Mouse (Mus musculus) forebrain, embryonic 11.5 days (tissue): ENCODE results near the gene Cdh6. TPM values are rescaled to one million over a fixed set of nuclear protein-coding genes. Genes with fewer than 3 reads are reported as not detected.

ENCODE experiments used
- ATAC-seq: fragments of 200-750 bp; cut with Nextera tagmentation; replicated peaks from 2 replicates; pipeline ENCODE4 v1.8.0; 2017; ENCODE audit warnings: moderate TSS enrichment; ENCODE audit not compliant: low FRiP score
- DNase-seq: peaks from one replicate; pipeline ENCODE4 v3.0.0-alpha.2; 2017; ENCODE audit warnings: low spot score
- H3K27ac ChIP-seq: fragments of 300-500 bp; sonication (generic); 2 replicates; pipeline ENCODE4 v1.5.1; 2014; ENCODE audit warnings: low read depth, low read length
- H3K27me3 ChIP-seq: fragments of 300-500 bp; sonication (generic); 2 replicates; pipeline ENCODE4 v1.6.1; 2014; ENCODE audit warnings: mild to moderate bottlenecking, low read length, mixed read lengths; ENCODE audit not compliant: control insufficient read depth, insufficient read depth
- H3K36me3 ChIP-seq: fragments of 300-500 bp; sonication (generic); 2 replicates; pipeline ENCODE4 v1.6.1; 2014; ENCODE audit warnings: mild to moderate bottlenecking, low read length, moderate library complexity, mixed read lengths; ENCODE audit not compliant: control insufficient read depth, insufficient read depth
- H3K4me1 ChIP-seq: fragments of 300-500 bp; sonication (generic); replicated peaks from 2 replicates; pipeline ENCODE4 v1.6.1; 2014; ENCODE audit warnings: low read length, mixed read lengths; ENCODE audit not compliant: control insufficient read depth, insufficient read depth
- H3K4me2 ChIP-seq: fragments of 300-500 bp; sonication (generic); 2 replicates; pipeline ENCODE4 v1.6.1; 2014; ENCODE audit warnings: low read depth, mild to moderate bottlenecking, low read length, moderate library complexity, mixed read lengths; ENCODE audit not compliant: severe bottlenecking
- H3K4me3 ChIP-seq: fragments of 300-500 bp; sonication (generic); 2 replicates; pipeline ENCODE4 v1.5.1; 2014; ENCODE audit warnings: low read depth, low read length
- H3K9ac ChIP-seq: fragments of 300-500 bp; sonication (generic); 2 replicates; pipeline ENCODE4 v1.6.1; 2014; ENCODE audit warnings: low read length
- H3K9me3 ChIP-seq: fragments of 300-500 bp; sonication (generic); 2 replicates; pipeline ENCODE4 v1.6.1; 2016; ENCODE audit warnings: low read length, mixed read lengths; ENCODE audit not compliant: control insufficient read depth
- WGBS: fragments of 180-500 bp; shearing (Covaris S2); extraction: QIAGEN DNeasy Blood & Tissue Kit; methylation state at CpG from one replicate; pipeline ENCODE4 v1.1.7; 2014; 5-methylcytosine and 5-hydroxymethylcytosine counted together
- polyA plus RNA-seq: library from polyadenylated mRNA; unstranded; fragments of >200 nt; fragmentation: Nextera tagmentation; extraction: Ambion mirVana; gene quantifications from 2 replicates; pipeline ENCODE4 v1.2.1, GENCODE M21; 2014

Gene Cdh6
- polyA plus RNA-seq, 1 experiment from 2014 or later, result 14.7 TPM

DNA sequence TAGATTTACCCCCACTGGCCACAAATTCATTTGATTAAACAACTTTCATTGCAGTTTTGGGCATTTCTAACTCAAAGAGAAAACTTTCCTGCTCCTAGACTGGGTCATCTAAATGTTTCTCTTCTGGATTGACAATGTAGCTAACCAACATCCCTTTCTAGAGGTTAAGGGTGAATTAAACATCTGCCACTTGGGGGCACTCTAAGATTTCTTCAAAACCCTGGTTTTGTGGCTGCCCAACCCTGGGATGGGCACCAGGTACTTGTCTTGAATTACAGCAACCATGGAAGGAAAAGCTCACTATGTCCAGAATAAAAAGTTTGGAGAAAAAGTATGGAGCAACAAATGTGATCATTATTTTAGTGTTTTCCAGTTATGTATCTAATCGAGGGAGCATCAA, 39.4 kb downstream of the Cdh6 start:
- H3K4me2 ChIP-seq, result no peak overlapping the region
- no peak overlapping the region for H3K9ac ChIP-seq
- 89% methylated on average over 1 of the region's 1 CpGs for WGBS
- H3K36me3 ChIP-seq, result no peaks in the 10 kb centered on the region
- no peak overlapping the region for H3K27ac ChIP-seq
- no peak for ATAC-seq
- H3K4me1 ChIP-seq, result no peaks in the 10 kb centered on the region
- H3K9me3 ChIP-seq, result 0 out of 2 replicates have a peak, but pooled peaks cover 3% of the 10 kb centered on the region
- no peaks in the 10 kb centered on the region for H3K27me3 ChIP-seq
- no peak for DNase-seq
- no peak overlapping the region for H3K4me3 ChIP-seq

- H3K4me2 ChIP-seq, result no peak overlapping the region
- no peak overlapping the region for H3K9ac ChIP-seq
- H3K4me1 ChIP-seq, result no peaks in the 10 kb centered on the region
- DNase-seq (no peak), ATAC-seq (no peak)
- H3K9me3 ChIP-seq, result 0 out of 2 replicates have a peak, but pooled peaks cover 3% of the 10 kb centered on the region
- WGBS, result 94% methylated on average over 8 of the region's 8 CpGs
- no peak overlapping the region for H3K27ac ChIP-seq
- H3K4me3 ChIP-seq, result no peak overlapping the region
- H3K36me3 ChIP-seq, result no peaks in the 10 kb centered on the region
- no peaks in the 10 kb centered on the region for H3K27me3 ChIP-seq
Observed at GRCm38 (mm10) chr15:13133370-13133769, 40.1 kb downstream of the Cdh6 start.

GRCm38 (mm10) chr15:13132493-13132892, 41.0 kb downstream of the Cdh6 start:
- no peak overlapping the region for H3K4me2 ChIP-seq
- H3K4me1 ChIP-seq, result no peaks in the 10 kb centered on the region
- no peak overlapping the region for H3K4me3 ChIP-seq
- no peaks in the 10 kb centered on the region for H3K36me3 ChIP-seq
- 92% methylated on average over 3 of the region's 3 CpGs for WGBS
- no peak overlapping the region for H3K9ac ChIP-seq
- no peaks in the 10 kb centered on the region for H3K27me3 ChIP-seq
- DNase-seq, result no peak
- ATAC-seq, result no peak
- no peak overlapping the region for H3K27ac ChIP-seq
- H3K9me3 ChIP-seq, result 0 out of 2 replicates have a peak, but pooled peaks cover 3% of the 10 kb centered on the region

DNA sequence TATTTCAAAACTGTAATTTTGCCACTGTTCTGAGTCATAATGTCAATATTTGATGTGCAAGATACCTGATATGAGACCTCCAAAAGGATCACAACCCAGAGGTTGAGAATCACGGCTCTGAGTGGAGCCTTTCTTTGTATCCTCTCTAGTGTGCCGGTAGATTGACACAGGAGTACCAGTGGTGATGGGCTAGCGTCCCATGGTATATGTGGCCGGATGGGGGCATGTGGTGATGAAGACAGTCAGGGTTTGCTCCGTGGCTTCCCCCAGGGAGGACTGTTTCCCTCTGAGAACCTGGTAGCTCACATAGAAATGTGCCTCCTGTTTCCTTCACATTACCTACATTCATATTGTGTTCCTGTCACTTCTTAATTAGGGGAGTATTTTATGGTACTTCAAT, 43.2 kb downstream of the Cdh6 start:
- Histone ChIP-seq H3K27ac (no peak overlapping the region), H3K27me3 (no peaks in the 10 kb centered on the region), H3K9ac (no peak overlapping the region), H3K9me3 (0 out of 2 replicates have a peak, but pooled peaks cover 3% of the 10 kb centered on the region), H3K36me3 (no peaks in the 10 kb centered on the region), H3K4me1 (no peaks in the 10 kb centered on the region), H3K4me3 (no peak overlapping the region), H3K4me2 (no peak overlapping the region)
- no peak for DNase-seq
- ATAC-seq, result peak; percentile 60
- WGBS, result 65% methylated on average over 5 of the region's 5 CpGs

DNA sequence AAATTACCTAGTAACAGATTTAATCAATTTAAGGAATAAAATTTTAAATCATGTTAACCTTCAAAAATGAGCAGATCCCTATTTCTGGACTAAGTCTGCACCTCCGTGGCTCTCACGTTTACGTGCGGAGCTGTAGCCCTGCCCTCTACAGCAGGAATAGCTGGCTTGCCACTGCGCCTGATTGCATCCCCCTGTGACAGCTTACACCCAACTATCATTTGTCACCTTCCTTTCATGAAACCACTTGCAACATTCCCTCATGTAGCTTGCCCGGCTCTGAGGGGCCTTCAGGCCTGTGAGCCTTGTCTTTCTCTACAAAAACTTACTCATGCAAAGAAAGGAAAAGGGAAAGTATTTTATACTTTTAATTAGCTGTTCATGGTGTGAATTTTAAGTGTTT, 73.1 kb downstream of the Cdh6 start:
- H3K4me3 ChIP-seq, result no peak overlapping the region
- peak; percentile 57 for ATAC-seq
- no peaks in the 10 kb centered on the region for H3K36me3 ChIP-seq
- WGBS, result 68% methylated on average over 6 of the region's 6 CpGs
- no peaks in the 10 kb centered on the region for H3K4me1 ChIP-seq
- no peak overlapping the region for H3K9ac ChIP-seq
- H3K9me3 ChIP-seq, result no peaks in the 10 kb centered on the region
- H3K4me2 ChIP-seq, result no peak overlapping the region
- no peaks in the 10 kb centered on the region for H3K27me3 ChIP-seq
- H3K27ac ChIP-seq, result no peak overlapping the region
- no peak for DNase-seq

DNA sequence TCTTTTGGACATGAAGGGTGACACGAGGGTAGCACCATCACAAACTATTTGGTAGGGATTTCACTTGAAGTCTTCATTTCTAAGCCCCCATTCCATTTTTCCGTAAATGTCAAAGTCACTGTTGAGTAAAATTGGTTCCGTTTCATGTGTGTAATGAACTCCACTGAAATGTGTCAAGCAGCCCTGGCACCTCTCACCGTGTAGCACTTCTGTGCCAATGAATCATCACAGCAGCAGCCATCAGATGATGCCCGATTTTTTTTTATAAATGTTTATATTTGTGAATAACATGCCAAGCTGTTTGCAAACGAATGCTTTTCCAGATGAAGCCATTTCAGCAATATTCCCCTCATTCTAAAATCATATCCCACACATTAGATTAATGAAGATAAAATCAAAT, 75.6 kb downstream of the Cdh6 start:
- no peaks in the 10 kb centered on the region for H3K27me3 ChIP-seq
- 0 out of 2 replicates have a peak, but pooled peaks cover 2% of the 10 kb centered on the region for H3K4me1 ChIP-seq
- no peaks in the 10 kb centered on the region for H3K9me3 ChIP-seq
- H3K9ac ChIP-seq, result no peak overlapping the region
- WGBS, result 91% methylated on average over 6 of the region's 6 CpGs
- ATAC-seq (no peak), DNase-seq (no peak)
- no peak overlapping the region for H3K27ac ChIP-seq
- no peak overlapping the region for H3K4me2 ChIP-seq
- H3K36me3 ChIP-seq, result no peaks in the 10 kb centered on the region
- H3K4me3 ChIP-seq, result no peak overlapping the region

DNA sequence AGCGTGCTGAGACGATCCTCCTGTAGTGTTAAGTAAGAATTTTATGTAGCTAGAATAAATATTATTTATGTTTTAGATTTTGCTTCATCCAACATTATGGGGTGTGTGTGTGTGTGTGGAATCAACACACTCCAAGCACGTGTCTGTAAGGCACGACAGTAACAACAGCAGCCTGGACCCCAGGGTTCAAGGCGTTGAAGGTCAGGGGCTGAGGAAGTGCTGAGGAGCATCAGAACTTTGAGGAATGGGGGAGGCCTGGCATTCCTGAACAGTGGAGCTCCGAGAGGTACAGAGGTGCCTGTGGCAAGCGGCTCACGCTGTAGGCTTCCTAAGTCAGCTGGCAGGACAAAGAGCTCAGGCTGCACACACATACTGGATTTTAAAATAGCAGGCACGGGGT, 78.1 kb downstream of the Cdh6 start:
- Histone ChIP-seq H3K4me1 (0 out of 2 replicates have a peak, but pooled peaks cover 2% of the 10 kb centered on the region), H3K9ac (no peak overlapping the region), H3K36me3 (no peaks in the 10 kb centered on the region), H3K27ac (no peak overlapping the region), H3K4me2 (no peak overlapping the region), H3K4me3 (no peak overlapping the region), H3K9me3 (no peaks in the 10 kb centered on the region), H3K27me3 (no peaks in the 10 kb centered on the region)
- no peak for DNase-seq
- WGBS, result 61% methylated on average over 9 of the region's 9 CpGs
- no peak; the same call in 1 of the 2 replicates for ATAC-seq

GRCm38 (mm10) chr15:13094881-13095256, 78.6 kb downstream of the Cdh6 start:
- H3K36me3 ChIP-seq, result no peaks in the 10 kb centered on the region; the same call in 1 of the 2 replicates
- WGBS, result 65% methylated on average over 7 of the region's 7 CpGs
- H3K4me1 ChIP-seq, result 0 out of 2 replicates have a peak, but pooled peaks cover 2% of the 10 kb centered on the region
- no peak overlapping the region for H3K27ac ChIP-seq
- H3K9ac ChIP-seq, result no peak overlapping the region
- no peak overlapping the region for H3K4me3 ChIP-seq
- no peaks in the 10 kb centered on the region for H3K9me3 ChIP-seq
- ATAC-seq, result no peak
- H3K4me2 ChIP-seq, result no peak overlapping the region
- no peak for DNase-seq
- H3K27me3 ChIP-seq, result no peaks in the 10 kb centered on the region
